ENCODE assay signal across 8 mouse cellular contexts in the genomic region with DNA sequence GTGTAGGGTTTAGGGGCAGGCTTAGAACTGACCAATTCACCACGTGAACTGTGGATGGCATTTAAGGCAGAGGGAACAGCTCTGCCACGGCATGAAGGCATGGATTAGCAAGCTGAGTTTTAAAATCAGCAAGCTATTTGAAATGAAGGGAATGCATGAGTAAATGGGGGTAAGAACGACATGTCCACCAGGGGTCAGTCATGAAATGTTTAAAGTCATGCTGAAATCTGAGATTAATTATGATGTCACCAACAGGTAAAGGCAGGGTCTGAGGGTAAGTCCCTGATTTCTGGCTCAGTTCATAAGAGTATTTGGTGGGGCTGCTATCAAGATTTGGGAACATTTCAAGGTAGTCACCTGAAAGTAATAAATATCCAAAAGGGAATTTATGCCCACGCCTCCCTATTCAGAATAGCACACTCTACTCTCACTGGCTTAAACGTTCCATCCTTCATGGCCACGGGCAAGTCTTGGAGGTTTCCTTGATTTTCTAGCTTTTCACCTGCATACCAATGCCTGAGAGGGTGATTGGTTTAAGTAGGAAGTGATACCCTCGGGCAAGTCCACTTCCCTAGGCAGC. TPM values are rescaled to one million over a fixed set of nuclear protein-coding genes. Genes with fewer than 3 reads are reported as not detected.
DNase-seq lines count a peak whose midpoint lies in the region; ATAC-seq and TF ChIP-seq lines count a peak whose summit lies in the region.

No protein-coding gene starts in this region.

- no peaks in the 10 kb centered on the region for H3K9me3 ChIP-seq in hindbrain, embryonic 13.5 days
- no peaks in the 10 kb centered on the region for H3K9me3 ChIP-seq in liver, embryonic 12.5 days (replicated peaks)

- peak; percentile 71 for DNase-seq in CD4-positive, CD25-positive, alpha-beta regulatory T cell, adult 2 months (ENCODE audit: low read depth, low spot score)
- peak; percentile 28 for DNase-seq in neural tube, embryonic 10.5 days (ENCODE audit: extremely low spot score, low spot score)

- H3K4me3 ChIP-seq in bone marrow macrophage, adult 2 months (ENCODE audit: insufficient read depth, low read length), result peak overlapping the region; percentile 49
- H3K4me3 ChIP-seq in embryonic fibroblast, embryonic 13.5 days (ENCODE audit: insufficient read depth, low read length), result peak overlapping the region; percentile 6; the same call in 1 of the 2 replicates
- peak overlapping the region; percentile 47 for H3K4me3 ChIP-seq in hindbrain, embryonic 13.5 days
- peak overlapping the region; percentile 50; the same call in 1 of the 2 replicates for H3K4me3 ChIP-seq in liver, embryonic 12.5 days

- TF ChIP-seq CTCF in bone marrow macrophage, adult 2 months (IDR thresholded peaks at IDR 0.05; ENCODE audit: low read depth, low read length), result no peak
- TF ChIP-seq CTCF in embryonic fibroblast, embryonic 13.5 days (IDR thresholded peaks at IDR 0.05; ENCODE audit: borderline replicate concordance, insufficient read depth, low read length), result no peak

- no peak for ATAC-seq in CD4-positive, CD25-positive, alpha-beta regulatory T cell, adult 4 months
- ATAC-seq in hindbrain, embryonic 13.5 days (ENCODE audit: low FRiP score), result no peak; the same call in 1 of the 2 replicates
- no peak for ATAC-seq in liver, embryonic 12.5 days
- ATAC-seq in monocyte, adult 5-6 weeks (replicated peaks; ENCODE audit: insufficient number of reproducible peaks, low FRiP score, low TSS enrichment, poor library complexity, severe bottlenecking), result no peak

- no peak for TF ChIP-seq POLR2A in bone marrow macrophage, adult 2 months (IDR thresholded peaks at IDR 0.05; ENCODE audit: borderline replicate concordance, low read depth, low read length)
- peak; percentile 17; the same call in 1 of the 2 replicates for TF ChIP-seq POLR2A in embryonic fibroblast, embryonic 13.5 days (IDR thresholded peaks at IDR 0.05; ENCODE audit: low read depth, low read length)

- H3K27me3 ChIP-seq in hindbrain, embryonic 13.5 days, result 0 out of 2 replicates have a peak, but pooled peaks cover 6% of the 10 kb centered on the region
- H3K27me3 ChIP-seq in liver, embryonic 12.5 days (replicated peaks), result peaks cover 11% of the 10 kb centered on the region; the same call in 1 of the 2 replicates

- no peaks in the 10 kb centered on the region for H3K36me3 ChIP-seq in hindbrain, embryonic 13.5 days
- no peaks in the 10 kb centered on the region for H3K36me3 ChIP-seq in liver, embryonic 12.5 days

- peaks cover 9% of the 10 kb centered on the region for H3K4me1 ChIP-seq in bone marrow macrophage, adult 2 months (ENCODE audit: control insufficient read depth, insufficient read depth, low read length)
- peaks cover 6% of the 10 kb centered on the region for H3K4me1 ChIP-seq in embryonic fibroblast, embryonic 13.5 days (ENCODE audit: control insufficient read depth, insufficient read depth, low read length)
- H3K4me1 ChIP-seq in hindbrain, embryonic 13.5 days (replicated peaks), result peaks cover 14% of the 10 kb centered on the region
- peaks cover 14% of the 10 kb centered on the region; the same call in 1 of the 2 replicates for H3K4me1 ChIP-seq in liver, embryonic 12.5 days

- 22% methylated on average over 7 of the region's 7 CpGs for WGBS in hindbrain, embryonic 13.5 days
- WGBS in liver, embryonic 12.5 days (ENCODE audit: insufficient replicate concordance), result 27% methylated on average over 7 of the region's 7 CpGs

- peak overlapping the region; percentile 70 for H3K9ac ChIP-seq in hindbrain, embryonic 13.5 days
- H3K9ac ChIP-seq in liver, embryonic 12.5 days, result no peak overlapping the region

- peak overlapping the region; percentile 70 for H3K4me2 ChIP-seq in hindbrain, embryonic 13.5 days
- peak overlapping the region; percentile 78 for H3K4me2 ChIP-seq in liver, embryonic 12.5 days

- no peak overlapping the region for H3K27ac ChIP-seq in bone marrow macrophage, adult 2 months (ENCODE audit: insufficient read depth, low read depth, low read length)
- H3K27ac ChIP-seq in embryonic fibroblast, embryonic 13.5 days (ENCODE audit: insufficient read depth, low read length), result peak overlapping the region; percentile 32; the same call in 1 of the 2 replicates
- peak overlapping the region; percentile 88 for H3K27ac ChIP-seq in hindbrain, embryonic 13.5 days
- no peak overlapping the region for H3K27ac ChIP-seq in liver, embryonic 12.5 days

RNA-seq across cellular contexts. Expression of gene Sdcbp2, which starts 2.8 kb away (rescaled TPM):
- 100 to 1,000 TPM in 1 of 2 experiments, 10 to 100 TPM in 1; 99.8 to 108 TPM for polyA plus RNA-seq in CD4-positive, CD25-positive, alpha-beta regulatory T cell, adult 4 months (2017; shearing (Covaris generic))
- polyA plus RNA-seq in bone marrow macrophage, adult 2 months (2012; ENCODE audit: insufficient read depth, insufficient read length, missing spikeins), result not detected in 2 replicates
- 0.86 and 0.94 TPM in 2 replicates for polyA plus RNA-seq in embryonic fibroblast, embryonic 13.5 days (2011; ENCODE audit: insufficient read length, low read depth, missing spikeins)
- polyA plus RNA-seq in hindbrain, embryonic 13.5 days (2015; fragmentation: Nextera tagmentation; extraction: Ambion mirVana), result 0.54 and 0.90 TPM in 2 replicates
- 0.16 and 0.45 TPM in 2 replicates for polyA plus RNA-seq in liver, embryonic 12.5 days (2016; fragmentation: Nextera tagmentation; extraction: Ambion mirVana)
- 1.0 to 1.5 TPM in 2 of 3 replicates, not detected in the other for total RNA-seq in monocyte, adult 5-6 weeks (2017)

RNA-seq across cellular contexts. Expression of gene Fkbp1a, which starts 32.9 kb away (rescaled TPM):
- polyA plus RNA-seq in CD4-positive, CD25-positive, alpha-beta regulatory T cell, adult 4 months (2017; shearing (Covaris generic)), result 100 to 1,000 TPM; 213 to 231 TPM
- polyA plus RNA-seq in bone marrow macrophage, adult 2 months (2012; ENCODE audit: insufficient read depth, insufficient read length, missing spikeins), result 184 and 197 TPM in 2 replicates
- polyA plus RNA-seq in embryonic fibroblast, embryonic 13.5 days (2011; ENCODE audit: insufficient read length, low read depth, missing spikeins), result 543 and 620 TPM in 2 replicates
- 587 and 616 TPM in 2 replicates for polyA plus RNA-seq in hindbrain, embryonic 13.5 days (2015; fragmentation: Nextera tagmentation; extraction: Ambion mirVana)
- polyA plus RNA-seq in liver, embryonic 12.5 days (2016; fragmentation: Nextera tagmentation; extraction: Ambion mirVana), result 233 and 244 TPM in 2 replicates
- 3.5 to 27.0 TPM (median 23.8 TPM) in 3 replicates for total RNA-seq in monocyte, adult 5-6 weeks (2017)

RNA-seq across cellular contexts. Expression of gene Snph, which starts 57.2 kb away (rescaled TPM):
- polyA plus RNA-seq in CD4-positive, CD25-positive, alpha-beta regulatory T cell, adult 4 months (2017; shearing (Covaris generic)), result not detected
- polyA plus RNA-seq in bone marrow macrophage, adult 2 months (2012; ENCODE audit: insufficient read depth, insufficient read length, missing spikeins), result not detected in 2 replicates
- 0.44 and 1.5 TPM in 2 replicates for polyA plus RNA-seq in embryonic fibroblast, embryonic 13.5 days (2011; ENCODE audit: insufficient read length, low read depth, missing spikeins)
- polyA plus RNA-seq in hindbrain, embryonic 13.5 days (2015; fragmentation: Nextera tagmentation; extraction: Ambion mirVana), result 14.1 and 16.6 TPM in 2 replicates
- 0.04 TPM in 2 replicates for polyA plus RNA-seq in liver, embryonic 12.5 days (2016; fragmentation: Nextera tagmentation; extraction: Ambion mirVana)
- total RNA-seq in monocyte, adult 5-6 weeks (2017), result not detected in 3 replicates

Comparison
In these comparisons a context has a peak if more than half of its experiments do, and no peak if none do; other contexts are left out.
1. H3K27ac ChIP-seq: peak in embryonic fibroblast, embryonic 13.5 days (single experiment) and hindbrain, embryonic 13.5 days (single experiment); none in bone marrow macrophage, adult 2 months (single experiment) and liver, embryonic 12.5 days (single experiment).
2. RNA of gene Sdcbp2, which starts 2.8 kb away (polyA plus RNA-seq): 99.8 to 108 TPM in CD4-positive, CD25-positive, alpha-beta regulatory T cell, adult 4 months; 0.54 to 0.90 TPM in hindbrain, embryonic 13.5 days, 0.86 to 0.94 TPM in embryonic fibroblast, embryonic 13.5 days, 0.16 to 0.45 TPM in liver, embryonic 12.5 days and not detected in bone marrow macrophage, adult 2 months; every median in the first group is over 10 times any median in the second.
3. Peak in every context shown above with its lines, with median percentiles within 50 percentile points of each other: H3K4me3 ChIP-seq.